Mouse (Mus musculus): ENCODE measurements around the gene Ndufa10.
"Not testable (repeated sequence)": the region's sequence is repeated elsewhere in the genome, so short reads cannot be mapped to it uniquely, and the experiment has no call there.

Gene Ndufa10

DNA sequence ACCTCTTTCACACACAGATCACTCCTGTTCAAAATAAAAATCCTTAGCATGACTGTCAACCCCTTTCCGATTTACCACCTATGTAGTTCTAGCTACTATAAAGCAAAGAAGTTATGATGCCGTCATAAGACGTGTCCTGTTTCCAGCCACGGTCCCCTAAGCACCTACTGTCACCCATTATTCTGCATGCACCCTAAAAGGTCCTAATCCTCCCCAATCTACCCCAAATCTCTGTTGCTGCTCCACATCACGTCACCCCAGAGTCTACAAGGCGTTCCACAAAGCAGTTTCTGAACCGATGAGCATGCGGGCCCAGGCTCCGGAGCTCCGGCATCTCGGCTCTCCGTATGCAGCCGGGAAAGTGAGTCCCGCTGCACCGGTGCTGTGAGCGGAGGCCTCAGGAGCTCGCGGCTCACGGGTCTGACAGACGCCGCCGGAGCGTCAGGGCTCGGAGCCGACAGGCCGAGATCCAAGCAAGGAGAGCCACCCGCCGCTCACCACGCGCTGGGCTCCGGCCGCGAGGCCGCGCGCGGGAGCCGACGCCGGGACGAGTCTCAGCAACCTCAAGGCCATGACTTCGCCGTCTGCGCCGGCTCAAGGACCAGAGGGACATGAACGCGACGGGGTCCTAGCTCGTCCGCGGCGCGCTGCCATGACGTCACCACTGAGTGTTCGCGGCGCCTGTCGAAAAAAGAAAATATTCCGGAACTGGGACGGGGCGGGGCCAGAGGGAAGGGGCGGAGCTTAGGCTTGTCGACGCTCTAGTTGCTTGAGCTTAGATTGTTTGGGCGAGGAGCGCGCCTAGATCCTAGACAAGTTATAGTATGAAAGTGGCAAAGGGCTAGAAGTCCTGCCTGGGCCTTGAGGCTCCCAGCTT lies at the start of gene Ndufa10:
Ndufa10 (minus strand) TSS at position 696 of the 877 bp plus-strand sequence.
- DNase-seq (ENCODE audit: low read depth, low spot score): peak; percentile 95

DNA sequence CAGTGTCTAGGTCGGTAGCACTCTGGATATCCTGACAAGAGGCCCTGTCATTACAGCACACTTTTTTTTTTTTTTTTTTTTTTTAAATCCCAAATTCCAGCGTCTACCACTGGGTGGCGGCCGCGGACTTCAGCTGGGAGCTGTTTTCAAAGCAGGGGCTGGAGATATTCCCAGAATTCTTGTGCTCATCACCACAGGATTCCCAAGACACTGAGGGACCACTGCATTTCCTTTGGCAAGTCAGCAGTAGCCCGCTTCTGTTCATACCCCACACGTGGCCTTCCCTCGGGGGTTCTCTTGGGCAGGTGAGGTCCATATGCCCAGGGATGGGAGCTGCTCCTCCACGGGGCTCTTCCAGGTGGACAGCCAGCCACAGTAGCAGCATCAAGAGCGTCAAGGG lies 47.7 kb upstream of the Ndufa10 start:
- DNase-seq (ENCODE audit: low read depth, low spot score): peak; percentile 21

DNA sequence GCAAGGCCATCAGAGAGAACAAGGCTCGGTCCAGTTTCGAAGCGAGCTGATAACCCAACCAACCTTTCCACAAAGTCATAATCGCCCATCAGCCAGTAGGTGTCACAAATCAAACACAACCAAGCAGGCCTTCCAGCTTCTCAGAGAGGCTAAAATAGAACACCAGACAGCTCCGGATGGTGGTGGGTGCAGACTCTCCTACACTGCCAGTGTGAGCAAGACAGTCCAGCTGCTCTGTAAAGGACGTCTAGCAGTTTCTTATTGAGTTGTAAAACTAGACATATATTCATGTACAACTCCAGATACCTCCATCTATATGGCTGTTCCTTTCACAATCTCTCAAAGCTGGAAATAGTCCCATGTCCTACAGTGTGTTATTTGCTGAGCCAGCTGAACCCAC lies 45.4 kb upstream of the Ndufa10 start:
- DNase-seq (ENCODE audit: low read depth, low spot score): no peak

DNA sequence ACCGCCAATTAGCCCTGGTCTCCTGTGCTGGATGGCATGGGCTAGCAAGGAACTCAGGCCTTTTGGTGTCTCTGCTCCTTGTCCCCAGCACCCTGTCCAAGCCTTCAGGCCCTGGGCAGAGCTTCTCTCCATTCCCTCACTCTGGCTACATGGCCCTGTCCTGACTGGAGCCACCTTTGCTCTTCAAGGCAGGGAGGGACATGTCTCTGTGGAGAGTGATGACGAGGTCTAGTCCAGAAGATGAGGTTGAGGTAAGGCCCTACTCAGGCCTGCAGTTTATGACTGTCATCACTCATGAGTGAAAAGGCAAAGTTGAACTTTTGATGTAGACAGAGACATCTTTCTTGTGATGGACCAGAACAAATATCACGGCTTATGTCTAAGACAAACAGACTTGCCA lies 44.9 kb upstream of the Ndufa10 start, which contains the start of gene Olfr1414:
Olfr1414 (minus strand) TSS at position 101 of the 400 bp plus-strand sequence.
- DNase-seq (ENCODE audit: low read depth, low spot score): no peak

DNA sequence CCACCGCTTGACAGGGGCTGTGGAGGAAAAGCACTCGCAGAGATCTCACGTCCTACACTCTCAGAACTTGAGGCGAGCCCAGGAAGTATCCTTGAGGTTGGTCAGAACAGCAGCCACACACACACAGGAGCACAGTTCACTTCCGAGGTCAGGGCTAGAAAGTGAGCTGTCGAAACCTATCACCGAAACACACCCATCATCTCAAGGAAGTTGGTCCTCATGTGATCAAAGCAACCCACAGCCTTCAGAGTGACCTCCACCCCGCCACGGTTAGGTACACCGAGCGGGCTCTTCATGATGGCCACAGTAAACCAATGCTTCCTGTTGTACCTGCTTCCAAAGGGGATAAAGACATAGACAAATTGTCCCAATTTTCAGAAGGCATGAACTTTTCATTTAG lies 41.7 kb upstream of the Ndufa10 start:
- DNase-seq (ENCODE audit: low read depth, low spot score): no peak

DNA sequence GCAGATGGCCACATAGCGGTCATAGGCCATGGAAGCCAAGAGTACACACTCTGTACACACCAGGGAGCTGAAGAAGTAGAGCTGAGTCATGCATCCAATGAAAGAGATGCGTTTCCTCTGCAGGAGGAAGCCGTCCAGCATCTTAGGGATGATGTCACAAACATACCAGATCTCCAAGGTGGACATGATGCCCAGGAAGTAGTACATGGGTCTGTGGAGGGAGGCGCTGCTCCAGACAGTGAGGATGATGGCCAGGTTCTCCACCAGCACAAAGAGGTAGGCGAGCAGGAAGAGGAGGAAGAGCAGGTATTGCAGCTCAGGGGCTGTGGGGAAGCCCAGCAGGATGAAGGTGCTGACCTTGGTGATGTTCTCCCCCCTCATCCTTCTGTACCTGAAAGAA lies 38.0 kb upstream of the Ndufa10 start:
- not testable (repeated sequence) for DNase-seq (ENCODE audit: low read depth, low spot score)

DNA sequence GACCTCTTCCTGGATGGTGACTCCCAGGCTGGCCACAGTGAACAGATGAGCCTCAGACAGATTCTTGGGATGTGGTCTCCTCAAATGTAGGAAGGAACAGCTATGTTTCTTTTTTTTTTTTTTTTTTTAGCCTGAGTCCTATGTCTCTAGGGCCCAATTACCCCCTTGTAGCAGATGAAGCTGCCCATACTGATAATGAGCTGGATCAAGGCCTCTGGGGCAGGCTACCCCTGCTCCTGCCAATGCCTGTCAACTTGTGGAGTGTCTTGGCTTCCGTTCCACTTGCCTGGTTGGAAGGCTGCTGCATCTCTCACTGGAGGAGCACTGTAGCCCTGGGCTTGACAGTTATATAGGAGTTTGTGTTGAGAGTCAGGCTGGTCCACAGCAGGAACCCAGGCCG lies 22.3 kb upstream of the Ndufa10 start, which contains the start of gene Olfr1415:
Olfr1415 (minus strand) TSS at position 101 of the 400 bp plus-strand sequence.
- no peak for DNase-seq (ENCODE audit: low read depth, low spot score)

DNA sequence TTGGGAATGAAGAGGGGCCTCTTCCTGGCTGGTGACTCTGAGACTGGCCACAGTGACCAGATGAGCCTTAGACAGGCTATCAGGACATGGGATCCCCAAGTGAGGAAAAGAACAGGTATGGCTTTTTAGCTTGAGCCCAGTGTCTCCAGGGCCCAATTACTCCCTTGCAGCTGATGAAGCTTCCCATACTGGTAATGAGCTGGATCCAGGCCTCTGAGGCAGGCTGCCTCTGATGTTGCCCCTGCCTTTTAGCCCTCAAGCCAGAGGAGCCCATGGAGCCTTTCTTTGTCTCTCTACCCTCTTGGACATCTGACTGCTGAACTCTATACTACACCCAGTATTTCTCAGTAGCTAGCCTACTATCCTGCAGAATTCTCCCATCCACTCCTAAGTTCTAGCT lies 11.4 kb upstream of the Ndufa10 start, which contains the start of gene Olfr1416:
Olfr1416 (minus strand) TSS at position 101 of the 400 bp plus-strand sequence.
- no peak for DNase-seq (ENCODE audit: low read depth, low spot score)

DNA sequence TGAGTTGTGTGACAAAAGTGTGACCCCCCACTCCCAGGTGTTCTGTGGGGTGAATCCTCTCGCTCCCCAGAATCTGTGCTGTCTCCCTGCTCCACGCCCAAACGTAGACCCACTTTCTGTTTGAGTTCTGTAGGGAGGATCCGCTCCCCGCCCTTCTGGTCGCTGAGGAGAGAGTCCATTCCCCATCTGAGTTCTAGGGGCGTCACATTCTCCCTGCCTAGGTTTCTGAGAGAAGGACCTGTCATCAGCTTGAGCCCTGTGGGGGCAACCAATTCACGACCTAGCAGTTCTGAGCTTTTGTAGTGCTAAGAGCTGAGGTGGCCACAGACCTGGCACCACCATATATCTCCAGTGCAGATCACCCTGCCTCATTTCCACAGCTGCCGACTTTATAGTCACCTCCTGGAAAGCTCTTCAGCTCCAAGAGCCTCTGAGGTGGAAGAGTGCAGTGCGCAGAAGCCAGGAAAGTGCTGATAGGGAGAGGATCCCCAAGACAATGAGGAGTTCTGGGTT lies 462 bp upstream of the Ndufa10 start:
- DNase-seq (ENCODE audit: low read depth, low spot score): no peak

DNA sequence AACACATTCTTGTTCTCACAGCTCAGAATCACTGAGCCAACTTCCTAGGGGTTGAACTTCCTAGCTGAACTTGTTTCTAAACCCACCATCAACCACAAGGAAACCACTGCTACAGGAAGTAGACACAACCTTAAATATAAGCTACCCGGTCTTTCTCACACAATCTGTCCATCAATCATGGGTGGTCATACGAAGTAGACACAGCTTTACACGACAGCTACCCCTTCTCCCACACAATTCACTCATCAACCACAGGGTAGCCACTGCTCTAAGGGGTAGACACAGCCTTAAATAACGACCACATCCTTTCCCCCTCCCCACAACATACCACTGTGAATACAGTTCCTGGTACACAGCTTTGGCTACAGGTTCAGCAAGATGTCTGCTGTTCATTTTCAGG lies 4.8 kb downstream of the Ndufa10 start:
- no peak for DNase-seq (ENCODE audit: low read depth, low spot score)

DNA sequence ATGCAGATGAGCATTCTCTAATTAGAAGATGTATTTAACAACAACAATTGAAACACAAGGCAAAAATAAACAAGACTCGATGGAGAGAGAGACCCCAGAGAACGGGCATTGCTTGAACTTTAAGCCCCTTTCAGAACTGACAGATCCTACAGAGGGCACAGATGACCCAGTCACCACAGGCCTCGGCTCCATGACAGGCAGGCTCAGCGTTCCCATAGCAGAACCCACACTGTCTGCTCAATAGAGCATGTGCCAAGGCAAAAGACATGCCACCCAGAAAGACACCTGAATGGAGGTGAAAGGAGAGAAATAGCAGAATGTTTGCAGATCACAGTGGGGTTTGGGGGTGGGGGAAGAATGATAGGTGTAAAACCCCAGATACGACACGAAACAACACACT lies 15.2 kb downstream of the Ndufa10 start:
- DNase-seq (ENCODE audit: low read depth, low spot score): no peak

DNA sequence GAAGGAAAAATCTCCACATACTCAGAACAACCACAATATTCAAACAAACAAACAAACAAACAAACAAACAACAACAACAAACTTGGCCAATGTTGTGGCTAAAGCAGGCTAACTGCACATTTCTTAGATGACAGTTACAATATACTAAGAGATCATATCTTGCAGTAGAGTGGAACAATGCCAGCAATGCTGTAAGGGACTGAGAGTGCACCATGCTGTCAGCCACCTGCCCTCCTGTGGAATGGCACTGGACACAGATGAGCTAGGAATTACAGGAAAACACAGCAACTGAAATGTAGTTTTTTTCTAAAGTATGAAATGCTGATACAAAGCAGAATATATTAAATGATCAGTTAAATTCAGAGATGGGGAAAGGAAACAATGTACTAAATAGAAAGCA lies 15.9 kb downstream of the Ndufa10 start:
- DNase-seq (ENCODE audit: low read depth, low spot score): no peak

DNA sequence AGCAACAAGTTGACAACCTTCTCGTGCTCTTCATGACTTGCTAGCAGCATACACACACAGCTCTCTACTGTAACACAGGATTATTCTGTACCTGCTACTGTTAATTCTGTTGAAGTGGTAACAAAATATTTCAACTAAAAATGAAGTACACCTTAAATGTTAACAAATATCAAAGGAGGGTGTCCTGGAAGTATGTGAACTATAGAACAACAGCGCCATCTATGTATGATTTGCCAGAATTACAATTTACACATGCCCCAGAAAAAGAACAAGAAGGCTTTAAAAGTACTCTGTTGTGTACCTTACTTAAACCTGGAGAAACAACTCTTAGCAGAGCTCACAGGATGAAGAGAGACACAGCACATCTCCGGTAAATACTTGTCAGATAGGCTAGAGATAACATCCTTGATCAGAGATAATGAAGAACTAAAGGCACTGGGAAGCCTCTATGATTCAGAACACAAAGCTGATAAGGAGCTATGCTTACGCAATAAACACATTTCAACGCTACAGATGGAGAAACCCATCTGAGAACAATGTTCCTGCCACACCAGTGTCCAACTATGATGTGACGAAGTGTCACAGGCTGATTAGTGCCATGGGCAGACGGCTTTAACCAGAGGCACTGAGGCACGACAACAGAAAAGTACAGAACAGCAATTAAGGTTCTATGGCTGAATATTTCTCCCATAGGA lies 19.8 kb downstream of the Ndufa10 start:
- no peak for DNase-seq (ENCODE audit: low read depth, low spot score)

DNA sequence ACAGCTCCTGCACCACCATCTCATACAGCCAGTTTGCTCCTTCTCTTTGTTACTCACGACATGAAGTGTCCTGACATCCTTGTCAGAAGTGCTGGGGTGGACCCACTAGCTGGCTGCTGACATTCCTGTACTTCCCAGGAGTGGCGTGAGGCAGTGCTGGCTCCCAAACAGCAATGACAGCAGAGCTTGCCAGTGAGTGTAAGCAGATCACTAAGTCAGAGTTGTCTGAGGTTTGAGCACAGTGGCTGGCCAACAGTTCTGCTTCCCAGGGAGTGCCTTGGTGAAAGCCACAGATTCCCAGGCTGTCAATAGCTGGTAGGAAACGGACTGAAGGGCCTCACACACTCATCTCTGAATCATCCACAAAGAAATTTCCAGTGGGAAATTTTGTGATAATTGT lies 25.4 kb downstream of the Ndufa10 start:
- no peak for DNase-seq (ENCODE audit: low read depth, low spot score)

DNA sequence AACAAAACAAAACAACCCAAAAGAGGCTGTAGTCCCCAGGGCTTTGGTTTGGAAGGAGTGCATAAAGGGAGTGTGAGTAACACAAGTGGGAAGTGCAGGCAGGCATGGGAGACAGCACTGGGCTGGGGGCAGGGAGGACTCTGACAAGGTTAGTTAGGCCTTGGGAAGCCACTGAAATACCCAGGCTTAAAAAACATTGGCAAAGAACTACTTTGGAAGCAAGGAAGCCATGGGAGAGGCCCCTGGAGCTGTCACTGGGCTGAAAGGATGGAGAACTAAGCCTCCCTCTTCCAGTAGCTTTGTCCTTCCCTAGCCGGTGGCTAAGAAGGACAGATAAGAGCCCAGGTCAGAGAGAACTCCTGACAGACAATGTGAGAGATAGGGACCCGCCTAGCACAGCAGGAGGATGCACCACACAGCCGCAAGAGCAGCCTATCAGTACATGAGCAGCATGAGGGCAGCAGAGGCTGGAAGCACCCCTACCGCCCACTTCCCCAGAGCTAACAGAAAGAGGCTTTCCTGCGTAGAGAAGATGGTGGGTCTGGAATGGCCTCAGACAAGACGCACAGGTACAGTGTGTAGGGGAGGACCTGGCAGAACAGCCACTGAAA lies 32.1 kb downstream of the Ndufa10 start:
- DNase-seq (ENCODE audit: low read depth, low spot score): no peak

DNA sequence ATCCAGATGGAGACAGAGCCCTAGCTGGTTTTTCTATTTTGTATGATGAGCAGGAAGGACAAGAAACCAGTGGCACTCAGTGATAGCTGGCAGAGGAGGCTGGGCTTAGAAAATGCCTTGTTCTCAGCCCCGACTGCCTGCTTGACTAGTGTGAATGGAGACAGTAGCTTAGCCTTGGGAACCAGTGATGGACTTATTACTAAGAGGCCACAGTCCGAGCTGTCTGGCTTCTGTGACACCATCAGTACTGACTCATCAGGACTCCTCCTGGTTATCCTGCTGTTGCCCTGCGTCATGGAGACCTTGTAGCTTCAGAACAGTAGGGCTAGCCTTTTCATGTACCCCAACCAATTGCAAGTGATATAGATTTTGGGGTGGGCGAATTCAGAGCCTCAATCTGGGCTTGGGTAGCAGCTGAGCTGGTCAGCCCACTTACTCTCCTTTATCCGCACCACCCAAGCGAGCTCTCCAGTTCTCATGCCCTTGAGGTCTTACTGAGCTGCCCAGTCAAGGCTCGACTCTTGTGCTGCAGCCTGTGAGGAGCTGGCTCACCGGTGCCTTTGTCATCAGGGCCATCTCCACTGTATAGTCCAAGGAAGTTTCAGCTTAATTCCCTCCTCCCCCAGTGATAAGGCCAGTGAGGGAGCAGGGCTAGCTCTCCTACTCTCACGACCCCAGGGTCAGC lies 33.5 kb downstream of the Ndufa10 start:
- DNase-seq (ENCODE audit: low read depth, low spot score): no peak

DNA sequence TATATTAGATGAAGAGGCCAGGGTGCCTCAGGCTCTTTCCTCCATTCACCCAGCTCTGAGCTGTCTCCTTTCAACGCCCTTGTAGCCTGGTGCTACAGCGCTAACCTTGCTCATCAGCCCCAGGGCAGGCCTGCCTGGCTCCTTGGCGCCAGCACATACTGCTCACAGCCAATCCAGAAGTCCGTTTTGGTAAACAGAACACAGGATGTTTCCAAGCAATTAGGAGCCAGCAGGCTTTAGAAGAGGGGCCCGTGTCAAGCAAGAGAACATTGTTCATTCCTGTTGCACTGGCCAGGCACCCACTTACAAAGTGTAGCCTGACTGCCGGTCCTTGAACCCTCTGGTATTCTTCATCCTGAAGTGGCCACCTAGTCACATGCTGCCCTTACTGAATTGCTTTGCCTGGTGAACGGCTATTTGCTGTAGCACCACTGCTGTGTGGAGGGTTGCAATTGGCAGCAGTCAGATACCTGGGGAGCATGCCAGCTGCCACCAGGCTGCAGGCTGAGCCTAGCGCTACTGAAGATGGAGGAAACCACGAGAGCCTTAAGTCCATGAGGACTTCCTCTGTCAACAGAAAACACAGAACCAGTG lies 35.9 kb downstream of the Ndufa10 start:
- DNase-seq (ENCODE audit: low read depth, low spot score): no peak

DNA sequence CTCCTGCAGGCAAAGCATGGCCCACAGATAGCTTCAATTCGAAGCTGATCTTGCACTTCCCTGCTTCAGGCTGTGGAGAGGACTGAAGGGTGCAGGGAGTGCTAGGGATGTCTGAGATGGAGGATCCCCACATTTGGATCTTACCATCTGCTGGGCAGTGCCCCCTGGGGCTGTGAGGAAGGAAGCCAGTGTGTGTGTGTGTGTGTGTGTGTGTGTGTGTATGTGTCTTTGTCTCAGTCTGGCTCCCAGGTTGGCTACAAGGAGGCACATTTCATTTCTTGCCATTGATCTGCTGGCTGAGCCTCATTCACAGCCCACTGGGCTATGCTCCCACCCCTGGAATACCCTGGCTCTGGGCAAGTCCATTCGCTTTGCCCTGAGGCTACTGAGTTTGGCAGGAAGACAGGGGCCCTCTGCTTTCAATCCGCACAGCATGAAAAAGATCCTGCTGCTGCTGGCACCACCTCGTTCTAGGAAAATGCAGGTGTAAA lies 36.8 kb downstream of the Ndufa10 start:
- DNase-seq (ENCODE audit: low read depth, low spot score): no peak

DNA sequence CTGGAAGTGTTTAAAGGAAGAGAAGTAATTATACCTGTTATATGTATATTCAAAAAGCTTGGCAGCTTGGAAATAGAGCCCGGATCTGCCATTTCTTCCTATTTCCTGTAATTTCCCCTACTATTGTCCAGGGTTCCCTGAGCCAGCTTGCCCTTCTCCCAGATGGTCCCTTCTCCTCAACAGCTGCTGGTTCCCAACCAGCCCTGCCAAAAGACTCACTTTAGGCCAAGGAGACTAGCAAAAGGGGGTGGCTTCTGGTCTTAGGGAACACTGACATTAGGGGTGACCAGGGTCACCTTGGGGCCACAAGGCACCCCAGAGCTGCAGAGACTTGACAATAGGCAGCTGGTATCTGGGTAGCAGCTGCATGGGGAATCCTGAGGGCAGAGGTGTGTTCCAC lies 38.7 kb downstream of the Ndufa10 start:
- DNase-seq (ENCODE audit: low read depth, low spot score): no peak

DNA sequence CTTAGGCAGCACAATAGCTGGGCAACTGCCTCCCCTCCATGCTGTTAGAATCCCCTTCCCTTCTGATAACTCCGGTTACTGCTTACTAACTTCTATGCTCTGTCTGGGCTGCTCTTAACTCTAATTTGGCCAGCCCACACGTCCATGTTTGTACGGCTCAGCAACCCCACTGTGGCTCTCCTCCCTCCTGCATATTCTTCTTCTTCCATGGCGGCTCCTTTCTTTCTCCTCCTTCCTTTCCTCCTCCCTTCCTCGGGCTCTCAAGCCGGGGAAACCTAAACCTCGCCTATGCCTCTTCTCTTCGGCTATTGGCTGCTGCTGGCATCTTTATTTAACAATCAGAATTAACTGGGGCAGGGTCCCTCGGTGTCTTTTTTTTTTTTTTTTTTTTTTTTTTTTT lies 40.9 kb downstream of the Ndufa10 start:
- no peak for DNase-seq (ENCODE audit: low read depth, low spot score)

DNA sequence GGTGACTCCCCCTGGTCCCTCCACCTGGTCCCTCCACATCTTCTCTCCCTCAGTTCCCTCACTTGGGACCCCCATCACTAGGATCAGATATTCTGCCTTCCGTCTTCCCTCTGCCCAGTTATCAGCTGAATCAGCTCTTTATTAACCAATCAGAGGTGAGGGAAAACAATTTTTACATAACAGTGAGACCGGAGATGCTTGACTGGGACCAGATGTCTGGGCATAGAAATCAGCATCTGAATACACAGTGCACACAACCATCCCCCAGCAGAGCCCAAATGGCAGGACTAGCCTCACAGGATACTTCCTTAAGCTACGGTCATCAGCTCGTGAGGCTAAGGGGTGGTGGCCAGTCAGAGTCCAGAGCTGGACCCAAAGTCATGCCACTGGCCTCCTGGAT lies 41.6 kb downstream of the Ndufa10 start:
- no peak for DNase-seq (ENCODE audit: low read depth, low spot score)
